Mouse (Mus musculus) spleen, embryonic (tissue): Measurements from ENCODE around the gene Tsen54.

Experiments
- CTCF ChIA-PET: fragments of 350-600 bp; sonication (Branson Sonifier 250); formaldehyde crosslinking; loops from one replicate; lab custom pipeline; 2022; lab: Charles Lee

The Tsen54 gene

GRCm38 (mm10) chr11:115826487-115826886 lies 12.0 kb downstream of the Tsen54 start:
- CTCF ChIA-PET: no interaction called here

DNA sequence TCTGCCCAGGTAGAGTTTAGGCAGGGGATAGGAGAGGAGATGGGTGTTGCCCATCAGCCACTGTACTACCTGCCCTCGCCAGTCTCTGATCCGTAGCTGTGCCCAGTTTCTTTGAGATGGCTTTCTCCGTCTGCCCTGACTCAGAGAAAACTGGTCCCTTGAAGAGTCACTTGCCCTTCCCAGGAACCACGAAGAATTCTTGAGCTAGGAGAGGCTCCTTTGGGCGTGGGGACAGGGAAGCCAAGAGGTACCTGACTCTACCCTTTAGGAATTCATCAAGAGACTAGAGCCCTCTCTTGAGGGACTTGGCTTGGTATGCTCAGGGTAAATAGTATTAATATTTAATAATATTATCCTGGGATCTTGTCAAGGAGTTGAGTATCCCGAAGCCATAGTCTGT lies 13.1 kb downstream of the Tsen54 start:
- CTCF ChIA-PET: interaction anchor here (1.1 kb wide), 1 partner anchor 8 kb away, joined by 3 read pairs; no protein-coding TSS in a partner anchor

DNA sequence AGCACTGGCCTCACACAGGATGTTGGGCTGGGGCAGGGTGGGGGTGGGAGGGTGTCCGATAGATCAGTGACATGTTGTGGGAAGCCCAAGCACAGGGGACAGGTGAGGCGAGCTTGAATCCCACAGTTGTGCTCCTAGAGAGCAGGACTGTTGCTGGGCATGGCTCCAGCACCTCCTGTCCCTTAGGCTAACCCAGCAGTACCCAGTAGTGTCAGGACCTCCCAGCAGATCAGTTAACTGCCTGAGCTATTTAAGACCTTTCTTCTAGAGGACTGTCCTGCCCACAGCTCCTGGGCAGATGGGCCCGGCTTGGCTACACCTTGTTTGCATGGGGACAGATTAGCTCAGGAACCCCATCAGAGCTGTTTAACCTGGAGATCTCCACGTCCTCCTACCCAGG lies 14.5 kb downstream of the Tsen54 start:
- CTCF ChIA-PET: interaction anchor here (0.7 kb wide), 1 partner anchor 75 kb away, joined by 7 read pairs; no protein-coding TSS in a partner anchor

DNA sequence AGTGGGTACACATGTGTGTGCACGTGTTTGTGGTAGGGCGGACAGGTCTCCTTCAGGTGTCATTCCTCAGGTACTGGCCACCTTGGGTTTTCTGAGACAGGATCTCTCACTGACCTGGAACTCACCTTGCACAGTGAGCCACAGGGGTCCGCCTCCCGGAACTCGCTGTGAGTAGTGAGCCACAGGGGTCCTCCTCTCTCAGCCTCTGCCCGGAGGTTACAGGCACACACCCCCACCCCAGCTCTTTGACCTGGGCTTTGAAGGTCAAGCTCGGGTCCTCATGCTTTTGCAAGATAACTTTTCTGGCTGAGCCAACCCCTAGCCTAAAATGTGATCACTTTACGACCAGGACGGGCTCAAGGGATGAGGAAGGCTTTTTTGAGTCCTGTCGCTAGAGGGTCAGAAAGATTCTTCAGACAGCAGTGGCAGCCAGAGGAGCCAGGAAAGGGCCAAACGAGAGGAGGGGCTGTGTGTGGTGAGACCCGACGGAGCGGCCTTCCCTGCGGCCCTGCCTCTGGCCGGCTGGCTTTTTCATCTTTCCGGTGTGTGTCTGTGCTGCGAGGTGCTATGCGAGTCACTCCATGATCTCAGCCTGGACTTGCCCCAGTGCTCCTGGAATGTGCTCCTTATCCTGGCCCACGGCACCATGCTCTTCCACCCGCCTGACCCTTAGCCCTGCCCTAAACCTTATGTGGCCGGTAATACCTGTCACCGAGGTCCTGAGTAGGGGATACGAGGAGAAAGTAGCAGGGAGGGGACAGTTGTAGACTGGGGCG lies 16.2 kb downstream of the Tsen54 start:
- CTCF ChIA-PET: interaction anchor here (0.6 kb wide), 2 partner anchors 91 to 108 kb away, joined by 4 to 10 read pairs; no protein-coding TSS in a partner anchor

- CTCF ChIA-PET: interaction anchor here (0.5 to 0.6 kb wide), 3 partner anchors 90 to 427 kb away, joined by 3 to 10 read pairs (median 4); no protein-coding TSS in a partner anchor
Observed at GRCm38 (mm10) chr11:115831518-115831917, 17.0 kb downstream of the Tsen54 start.

- CTCF ChIA-PET: interaction anchor here (0.5 kb wide), 1 partner anchor 427 kb away, joined by 3 read pairs; no protein-coding TSS in a partner anchor
Observed at GRCm38 (mm10) chr11:115832064-115832463, 17.5 kb downstream of the Tsen54 start.

- CTCF ChIA-PET: no interaction called here
Observed at GRCm38 (mm10) chr11:115832523-115832922, 18.0 kb downstream of the Tsen54 start.

- CTCF ChIA-PET: no interaction called here
Observed at GRCm38 (mm10) chr11:115833021-115833513, 18.5 kb downstream of the Tsen54 start.

- CTCF ChIA-PET: no interaction called here
Observed at GRCm38 (mm10) chr11:115834033-115834432, 19.5 kb downstream of the Tsen54 start.

GRCm38 (mm10) chr11:115836656-115837395 lies 22.3 kb downstream of the Tsen54 start:
- CTCF ChIA-PET: no interaction called here

DNA sequence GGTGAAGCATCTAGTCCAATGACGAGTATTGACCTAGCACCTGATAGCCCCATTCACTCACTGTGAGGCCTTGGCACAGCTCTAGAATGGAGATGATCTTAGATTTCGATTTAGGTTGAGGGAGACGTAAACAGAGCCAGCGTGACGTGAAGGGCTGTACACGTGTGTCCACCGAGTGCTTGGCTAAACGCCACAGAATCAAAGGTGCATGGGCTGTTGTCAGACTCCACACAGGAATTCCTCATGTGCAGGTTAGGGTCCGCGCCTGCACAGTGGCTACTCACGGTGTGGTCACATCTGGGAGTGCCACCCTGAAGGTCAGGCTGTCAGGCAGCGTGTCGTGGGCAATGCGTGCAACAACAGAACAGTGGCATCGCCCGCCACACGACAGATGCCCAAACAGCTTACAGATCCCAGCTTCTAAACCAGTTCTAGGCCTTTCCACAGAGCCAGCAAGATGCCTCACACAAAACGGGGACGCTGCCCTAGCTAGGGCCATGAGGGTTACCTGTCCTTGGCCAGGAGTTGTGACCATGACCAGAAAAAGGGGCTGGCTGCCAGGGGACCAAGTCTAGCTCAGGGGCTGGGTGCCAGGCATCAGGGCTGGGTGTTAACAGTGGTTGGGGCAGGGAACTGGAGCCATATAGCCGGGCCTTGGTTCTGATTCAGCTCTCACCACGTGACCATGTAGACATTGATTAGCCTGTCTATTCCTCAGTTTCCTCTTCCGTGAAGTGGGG lies 23.3 kb downstream of the Tsen54 start:
- CTCF ChIA-PET: no interaction called here

GRCm38 (mm10) chr11:115838895-115839311 lies 24.4 kb downstream of the Tsen54 start:
- CTCF ChIA-PET: no interaction called here

GRCm38 (mm10) chr11:115839732-115840131 lies 25.2 kb downstream of the Tsen54 start:
- CTCF ChIA-PET: no interaction called here

DNA sequence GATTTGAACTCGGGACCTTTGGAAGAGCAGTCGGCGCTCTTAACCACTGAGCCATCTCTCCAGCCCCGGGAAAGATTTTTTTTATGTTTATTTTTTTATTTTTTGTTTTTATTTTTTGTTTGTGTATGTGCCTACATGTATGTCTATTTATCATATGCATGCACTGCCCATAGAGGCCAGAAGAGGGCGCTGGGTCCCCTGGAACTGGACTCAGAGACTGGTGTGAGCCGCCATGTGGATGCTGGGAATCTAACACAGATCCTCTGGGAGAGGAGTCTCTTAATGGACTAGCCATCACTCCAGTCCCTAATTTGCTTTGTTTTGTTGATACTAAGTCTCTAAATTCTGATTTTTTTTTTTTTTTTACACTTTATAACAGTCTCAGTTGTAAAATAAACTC lies 26.5 kb downstream of the Tsen54 start:
- CTCF ChIA-PET: interaction anchor here (0.6 kb wide), 1 partner anchor 46 kb away, joined by 3 read pairs; no protein-coding TSS in a partner anchor

GRCm38 (mm10) chr11:115841961-115842550 lies 27.5 kb downstream of the Tsen54 start:
- CTCF ChIA-PET: interaction anchor here (0.6 kb wide), 1 partner anchor 250 kb away, joined by 9 read pairs; no protein-coding TSS in a partner anchor

DNA sequence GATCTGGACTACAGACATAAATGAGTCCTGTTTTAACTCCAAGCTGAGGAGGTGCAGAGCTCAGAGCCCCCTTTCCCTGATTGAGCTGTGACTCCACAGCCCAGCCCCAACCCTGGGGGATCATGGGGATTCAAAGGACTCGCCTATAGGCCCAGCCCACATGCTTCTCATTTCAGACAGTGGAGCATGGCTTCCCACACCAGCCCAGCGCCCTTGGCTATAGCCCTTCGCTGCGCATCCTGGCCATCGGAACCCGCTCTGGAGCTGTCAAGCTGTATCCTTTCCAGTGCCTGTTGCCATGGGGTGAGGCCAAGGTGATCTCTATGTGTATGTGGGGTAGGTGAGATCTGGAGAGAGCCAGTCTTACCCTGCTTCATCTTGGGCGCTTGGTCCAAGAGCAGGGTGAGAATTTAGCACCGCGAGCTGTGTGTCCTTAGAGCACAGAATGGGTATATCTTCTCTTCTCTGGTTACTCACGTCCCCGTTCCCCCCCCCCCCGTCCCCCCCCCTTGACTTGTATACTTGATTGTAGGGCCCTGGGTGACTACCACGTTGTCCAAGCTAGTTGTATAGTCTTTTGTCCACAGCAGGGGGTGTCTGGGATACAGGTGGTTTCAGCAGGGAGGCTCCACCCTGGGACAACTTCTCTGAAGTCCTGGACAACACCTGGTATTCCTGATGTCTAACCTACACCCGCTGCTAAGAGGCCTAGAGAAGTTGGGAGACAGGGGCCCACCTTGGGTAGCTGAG lies 28.8 kb downstream of the Tsen54 start:
- CTCF ChIA-PET: interaction anchor here (0.6 to 0.7 kb wide), 2 partner anchors 52 to 404 kb away, joined by 3 to 4 read pairs; no protein-coding TSS in a partner anchor

DNA sequence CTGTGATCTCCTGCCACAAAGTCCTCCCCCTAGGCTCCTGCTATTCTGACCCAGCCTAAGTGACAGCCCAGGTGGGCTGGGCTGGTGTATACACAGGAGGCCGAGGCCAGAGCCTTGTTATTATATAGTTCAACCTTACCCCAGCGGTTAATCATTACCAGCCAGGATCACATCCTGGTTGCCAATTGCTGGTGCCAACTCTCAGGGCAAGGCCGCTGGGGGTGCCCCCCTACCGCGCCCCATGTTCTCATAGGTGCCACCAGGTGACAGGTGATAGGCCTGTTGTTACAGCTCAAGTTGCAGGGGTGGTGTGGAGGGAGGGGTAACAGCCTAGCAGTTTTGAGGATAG lies 29.3 kb downstream of the Tsen54 start:
- CTCF ChIA-PET: interaction anchor here (0.7 kb wide), 1 partner anchor 53 kb away, joined by 4 read pairs; no protein-coding TSS in a partner anchor

DNA sequence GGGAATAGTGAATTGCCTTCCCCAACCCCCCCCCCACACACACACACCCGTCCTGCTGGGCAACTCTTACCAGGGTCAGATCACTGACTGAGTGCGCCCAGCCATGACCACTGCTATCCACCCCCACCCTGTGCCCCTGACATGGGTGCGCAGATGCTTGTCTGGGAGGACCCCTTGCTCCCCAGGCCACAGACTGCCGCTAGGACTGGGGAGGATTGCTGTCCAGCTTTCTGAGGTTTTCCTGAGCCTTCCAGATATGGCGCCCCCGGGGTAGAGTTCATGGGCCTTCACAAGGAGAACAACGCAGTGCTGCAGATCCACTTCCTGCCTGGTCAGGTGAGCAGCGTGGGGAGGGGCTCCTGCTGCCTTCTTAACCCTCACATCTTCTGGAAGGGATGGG lies 29.7 kb downstream of the Tsen54 start:
- CTCF ChIA-PET: no interaction called here

- CTCF ChIA-PET: no interaction called here
Observed at GRCm38 (mm10) chr11:115845819-115846218, 31.3 kb downstream of the Tsen54 start.

GRCm38 (mm10) chr11:115854674-115855073 lies 40.1 kb downstream of the Tsen54 start:
- CTCF ChIA-PET: no interaction called here
